Mouse (Mus musculus): Measurements from ENCODE around the gene Gas7.

Gene Gas7

GRCm38 (mm10) chr11:67488156-67488555, 32.9 kb downstream of the Gas7 start:
- no peak for DNase-seq (ENCODE audit: extremely low spot score, low spot score)

DNA sequence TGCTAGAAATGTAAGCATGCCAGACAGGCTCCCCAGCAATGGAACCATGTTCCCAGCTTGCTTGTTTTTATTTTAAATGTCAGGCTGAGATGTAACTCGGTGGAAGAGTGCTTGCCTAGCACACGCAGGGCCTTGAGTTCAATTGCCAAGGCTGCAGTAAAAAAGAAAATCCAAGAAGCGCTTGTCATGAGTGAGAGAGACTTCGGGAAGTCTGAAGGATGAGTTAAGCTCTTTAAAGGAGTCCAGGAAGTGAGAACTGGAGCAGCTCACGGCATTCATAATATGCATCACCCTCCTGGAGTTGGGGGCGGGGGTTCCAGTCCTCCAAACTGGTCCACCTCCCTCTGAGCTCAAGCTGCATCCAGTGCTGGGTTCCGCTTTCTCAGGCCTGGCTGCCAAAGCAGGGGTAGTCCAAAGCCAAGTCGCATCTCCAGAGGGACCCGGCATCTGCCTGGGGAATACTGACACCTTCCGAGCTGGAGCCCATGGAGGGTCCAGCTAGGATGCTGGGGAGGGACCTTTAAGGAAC, 34.5 kb downstream of the Gas7 start:
- no peak for DNase-seq (ENCODE audit: extremely low spot score, low spot score)

DNA sequence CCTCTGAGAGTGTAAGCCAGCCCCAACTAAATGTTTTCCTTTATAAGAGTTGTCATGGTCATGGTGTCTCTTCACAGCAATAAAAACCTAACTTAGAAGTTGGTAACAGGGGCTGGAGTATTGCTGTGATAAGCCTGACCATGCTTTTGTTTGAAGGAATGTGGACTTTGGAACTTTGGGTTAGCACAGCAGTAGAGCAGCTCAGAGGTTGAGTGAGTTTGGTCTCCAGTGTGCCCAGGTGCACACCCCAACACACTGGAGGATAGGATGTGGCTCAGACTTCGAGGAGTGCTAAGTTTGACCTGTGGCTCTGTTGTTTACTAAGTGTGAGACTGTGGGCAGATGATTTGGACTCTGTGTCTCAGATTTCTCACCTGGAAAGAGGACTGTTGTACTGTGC, 41.6 kb downstream of the Gas7 start:
- DNase-seq (ENCODE audit: extremely low spot score, low spot score) = no peak

DNA sequence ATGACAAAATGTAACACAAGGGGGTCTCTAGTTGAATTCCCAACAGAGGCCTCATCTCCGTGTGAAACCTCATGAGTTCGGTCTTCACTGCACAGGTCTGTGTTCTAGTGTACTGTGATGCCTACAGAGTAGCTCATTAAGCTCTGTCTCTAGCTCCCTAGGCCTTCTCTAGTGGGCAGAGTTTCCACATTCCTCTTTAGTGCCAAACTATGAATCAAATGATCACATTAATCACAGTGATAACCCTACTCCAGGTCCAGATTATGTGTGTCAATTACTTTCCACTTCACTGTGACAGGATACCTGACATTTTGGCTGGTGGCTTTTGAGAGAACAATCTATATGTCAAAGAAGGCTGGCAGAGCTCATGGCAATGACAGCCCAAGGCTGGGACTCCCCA, 44.9 kb downstream of the Gas7 start:
- DNase-seq (ENCODE audit: extremely low spot score, low spot score) = no peak

- no peak for DNase-seq (ENCODE audit: extremely low spot score, low spot score)
These were observed 46.4 kb downstream of the Gas7 start for GRCm38 (mm10) chr11:67501468-67502244.

DNA sequence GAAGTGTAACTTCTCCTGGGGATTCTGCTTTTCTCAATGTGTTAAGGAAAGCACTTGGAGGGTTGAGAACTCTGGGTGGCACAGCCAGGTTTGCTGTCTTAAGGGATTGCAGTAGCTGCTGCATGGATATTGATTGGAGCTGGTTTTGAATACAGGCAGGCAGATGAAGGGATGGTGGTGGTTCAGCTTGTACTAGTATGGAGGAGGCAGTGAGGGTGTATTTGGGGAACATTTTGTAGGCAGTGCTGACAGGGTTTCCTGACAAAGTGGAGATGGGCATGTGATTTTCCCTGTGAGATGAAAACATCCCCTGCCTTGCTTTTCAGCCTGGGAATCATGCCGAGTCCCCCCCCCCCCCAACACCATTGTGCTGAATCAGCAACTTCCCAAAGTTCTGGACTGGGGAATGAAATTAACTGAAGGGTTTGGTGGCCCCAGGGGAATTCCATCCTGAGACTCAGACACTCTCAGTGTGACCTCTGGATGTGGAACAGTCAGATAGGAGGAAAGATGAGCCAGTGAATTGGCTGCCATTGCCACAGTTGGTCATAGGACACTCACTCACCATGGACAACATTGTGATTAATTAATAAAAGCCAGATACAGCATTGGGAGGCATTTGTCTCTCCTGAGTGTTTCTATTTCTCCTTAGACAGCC, 54.1 kb downstream of the Gas7 start:
- no peak for DNase-seq (ENCODE audit: extremely low spot score, low spot score)

DNA sequence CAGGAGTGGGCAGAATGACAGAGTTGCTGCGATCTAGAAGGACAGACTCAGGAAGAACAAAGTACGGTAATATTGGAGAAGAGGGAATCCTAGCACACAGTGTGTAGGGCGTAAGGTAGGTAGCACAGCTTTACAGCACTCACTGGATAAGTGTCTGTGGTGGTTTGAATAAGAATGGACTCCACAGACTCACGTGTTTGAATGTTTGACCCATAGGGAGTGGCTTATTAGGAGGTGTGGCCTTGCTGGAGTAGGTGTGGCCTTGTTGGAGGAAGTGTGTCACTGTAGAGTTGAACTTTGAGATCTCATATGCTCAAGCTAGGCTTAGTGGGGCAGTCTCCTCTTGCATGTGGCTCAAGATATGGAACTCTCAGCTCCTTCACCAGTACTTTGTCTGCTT, 55.6 kb downstream of the Gas7 start:
- no peak for DNase-seq (ENCODE audit: extremely low spot score, low spot score)

DNA sequence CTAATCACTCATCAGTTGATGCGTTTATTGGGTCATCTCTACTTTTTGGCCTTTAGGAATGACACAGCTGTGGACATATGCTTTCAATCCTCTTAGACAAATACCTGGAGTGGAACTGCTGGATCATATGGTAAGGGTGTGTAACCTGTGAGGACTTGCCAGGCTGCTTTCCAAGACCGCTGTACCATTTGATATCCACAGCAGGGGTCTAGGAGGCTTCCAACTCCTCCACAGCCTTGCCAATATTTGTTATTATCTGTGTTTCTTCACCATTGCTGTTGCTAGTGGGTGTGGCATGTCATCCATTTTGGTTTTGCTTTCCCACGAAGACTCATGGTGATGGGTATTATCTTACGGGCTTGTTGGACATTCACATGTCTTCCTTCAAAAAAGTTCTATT, 57.8 kb downstream of the Gas7 start:
- no peak for DNase-seq (ENCODE audit: extremely low spot score, low spot score)

- no peak for DNase-seq (ENCODE audit: extremely low spot score, low spot score)
These were observed 59.2 kb downstream of the Gas7 start for GRCm38 (mm10) chr11:67514401-67514800.

GRCm38 (mm10) chr11:67515020-67515911, 60.0 kb downstream of the Gas7 start:
- no peak for DNase-seq (ENCODE audit: extremely low spot score, low spot score)

- no peak for DNase-seq (ENCODE audit: extremely low spot score, low spot score)
These were observed 60.7 kb downstream of the Gas7 start for GRCm38 (mm10) chr11:67515912-67516305.

- DNase-seq (ENCODE audit: extremely low spot score, low spot score) = no peak
These were observed 62.5 kb downstream of the Gas7 start for GRCm38 (mm10) chr11:67517748-67518147.

- no peak for DNase-seq (ENCODE audit: extremely low spot score, low spot score)
These were observed 63.7 kb downstream of the Gas7 start for GRCm38 (mm10) chr11:67518985-67519384.

DNA sequence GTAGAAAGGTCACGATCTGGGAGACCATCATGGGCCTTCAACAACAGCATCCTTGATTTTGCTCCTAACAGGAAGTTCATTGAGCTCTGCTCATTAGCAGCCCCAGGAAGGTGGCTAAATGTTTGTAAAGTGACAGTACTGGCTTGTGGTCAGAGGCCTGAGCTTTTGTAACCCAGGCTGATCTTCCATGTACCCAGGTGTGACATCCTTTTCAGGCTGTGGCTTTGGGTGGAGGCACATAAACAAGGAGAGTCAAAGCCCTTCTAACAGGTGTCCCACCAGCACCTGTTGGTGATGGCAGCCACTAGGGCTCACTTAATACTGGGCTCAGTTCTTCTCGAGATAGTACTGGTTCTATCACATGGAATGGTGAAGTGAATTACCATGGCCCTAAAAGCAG, 67.4 kb downstream of the Gas7 start:
- DNase-seq (ENCODE audit: extremely low spot score, low spot score) = no peak

GRCm38 (mm10) chr11:67523806-67524205, 68.6 kb downstream of the Gas7 start:
- DNase-seq (ENCODE audit: extremely low spot score, low spot score) = no peak

DNA sequence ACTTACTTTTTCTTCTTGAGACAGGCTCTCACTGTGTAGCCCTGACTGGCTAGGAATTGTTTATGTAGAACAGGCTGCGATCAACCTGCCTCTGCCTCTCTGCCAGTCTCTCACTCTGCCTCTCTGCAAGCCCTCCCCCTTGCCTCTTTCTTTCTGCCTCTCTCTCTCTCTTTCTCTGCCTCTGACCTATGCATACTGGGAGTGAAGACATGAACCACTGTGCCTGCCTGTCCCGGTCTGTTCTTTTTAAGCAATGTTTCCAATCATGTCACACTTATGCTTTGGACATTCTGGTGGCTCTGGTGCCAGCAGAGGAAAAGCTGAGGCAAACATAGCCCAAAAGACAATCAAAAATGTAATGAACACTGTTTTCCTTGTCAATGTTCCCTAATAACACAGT, 69.5 kb downstream of the Gas7 start:
- DNase-seq (ENCODE audit: extremely low spot score, low spot score) = no peak

- no peak for DNase-seq (ENCODE audit: extremely low spot score, low spot score)
These were observed 70.6 kb downstream of the Gas7 start for GRCm38 (mm10) chr11:67525841-67526240.

DNA sequence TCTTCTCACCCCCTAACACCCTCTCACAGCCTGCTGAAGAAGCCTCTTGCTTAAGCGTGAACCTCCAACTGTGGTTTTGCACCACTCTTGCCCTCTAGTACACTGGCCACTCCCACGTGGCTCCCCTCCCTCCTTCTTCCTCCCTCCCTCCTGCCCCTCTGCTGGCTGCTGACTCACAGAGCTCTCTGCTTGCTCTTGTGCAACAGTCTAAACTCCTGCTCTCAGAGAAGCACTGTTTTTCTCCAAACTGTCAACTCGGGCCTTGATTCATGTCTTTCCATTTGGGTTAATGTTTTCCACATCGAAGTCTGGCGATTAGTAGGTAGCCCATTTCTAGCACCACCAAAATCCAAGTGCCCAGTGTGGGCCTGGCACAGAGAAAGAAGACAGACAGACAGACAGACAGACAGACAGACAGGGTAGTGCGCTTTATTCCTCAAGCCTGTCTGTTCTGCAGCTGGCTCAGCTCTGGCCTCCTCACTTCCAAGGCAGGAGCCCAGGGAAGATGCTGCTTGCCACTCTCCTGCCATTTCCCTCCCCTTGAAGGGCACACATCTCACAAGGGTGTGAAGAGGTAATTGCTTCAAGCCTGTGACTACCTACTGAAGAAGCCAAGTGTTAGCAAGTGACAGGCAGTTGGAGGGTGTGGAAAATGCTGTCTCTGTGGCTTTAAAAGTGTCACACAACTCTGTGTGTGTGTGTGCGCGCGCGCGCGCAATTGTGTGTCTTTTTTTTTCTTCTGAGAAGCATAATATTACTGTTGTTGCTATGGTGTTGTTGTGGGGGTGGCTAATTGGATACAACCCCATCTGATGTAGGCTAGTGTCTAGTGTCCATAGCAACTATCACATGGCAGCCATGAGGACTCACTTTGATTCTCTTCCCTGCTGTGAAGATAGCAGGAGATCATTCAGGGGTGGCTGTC, 71.6 kb downstream of the Gas7 start:
- DNase-seq (ENCODE audit: extremely low spot score, low spot score) = no peak

GRCm38 (mm10) chr11:67531286-67531685, 76.0 kb downstream of the Gas7 start:
- no peak for DNase-seq (ENCODE audit: extremely low spot score, low spot score)

- no peak for DNase-seq (ENCODE audit: extremely low spot score, low spot score)
These were observed 76.8 kb downstream of the Gas7 start for GRCm38 (mm10) chr11:67531926-67532565.
